Mouse (Mus musculus) midbrain, embryonic 12.5 days (tissue): ENCODE data around the gene Rnf150. TPM values are rescaled to one million over a fixed set of nuclear protein-coding genes. Genes with fewer than 3 reads are reported as not detected.

Experiments used
- ATAC-seq: fragments of 200-750 bp; cut with Nextera tagmentation; 2 replicates; pipeline ENCODE4 v1.8.0; 2017; ENCODE audit warnings: low read depth, moderate TSS enrichment, moderate library complexity; ENCODE audit not compliant: low FRiP score
- H3K27ac ChIP-seq: fragments of 300-500 bp; sonication (generic); replicated peaks from 2 replicates; pipeline ENCODE4 v1.5.1; 2016; ENCODE audit warnings: mild to moderate bottlenecking
- H3K27me3 ChIP-seq: fragments of 300-500 bp; sonication (generic); 2 replicates; pipeline ENCODE4 v1.6.1; 2016; ENCODE audit warnings: mild to moderate bottlenecking
- H3K36me3 ChIP-seq: fragments of 300-500 bp; sonication (generic); 2 replicates; pipeline ENCODE4 v1.6.1; 2016
- H3K4me1 ChIP-seq: fragments of 300-500 bp; sonication (generic); 2 replicates; pipeline ENCODE4 v1.6.1; 2016
- H3K4me2 ChIP-seq: fragments of 300-500 bp; sonication (generic); replicated peaks from 2 replicates; pipeline ENCODE4 v1.6.1; 2016; ENCODE audit warnings: mild to moderate bottlenecking, moderate library complexity
- H3K4me3 ChIP-seq: fragments of 300-500 bp; sonication (generic); 2 replicates; pipeline ENCODE4 v1.5.1; 2016; ENCODE audit warnings: mild to moderate bottlenecking
- H3K9ac ChIP-seq: fragments of 300-500 bp; sonication (generic); replicated peaks from 2 replicates; pipeline ENCODE4 v1.6.1; 2016; ENCODE audit warnings: mild to moderate bottlenecking, moderate library complexity
- H3K9me3 ChIP-seq: fragments of 300-500 bp; sonication (generic); 2 replicates; pipeline ENCODE4 v1.6.1; 2016; ENCODE audit warnings: mild to moderate bottlenecking
- WGBS: fragments of 180-500 bp; shearing (Covaris S2); methylation state at CpG from one replicate; pipeline ENCODE4 v1.1.7; 2016; 5-methylcytosine and 5-hydroxymethylcytosine counted together
- polyA plus RNA-seq: library from polyadenylated mRNA; unstranded; fragments of >200 nt; fragmentation: Nextera tagmentation; extraction: Ambion mirVana; gene quantifications from 2 replicates; pipeline ENCODE4 v1.2.1, GENCODE M21; 2016

Rnf150 gene
- polyA plus RNA-seq, 1 experiment from 2014 or later, result 2.1 TPM

DNA sequence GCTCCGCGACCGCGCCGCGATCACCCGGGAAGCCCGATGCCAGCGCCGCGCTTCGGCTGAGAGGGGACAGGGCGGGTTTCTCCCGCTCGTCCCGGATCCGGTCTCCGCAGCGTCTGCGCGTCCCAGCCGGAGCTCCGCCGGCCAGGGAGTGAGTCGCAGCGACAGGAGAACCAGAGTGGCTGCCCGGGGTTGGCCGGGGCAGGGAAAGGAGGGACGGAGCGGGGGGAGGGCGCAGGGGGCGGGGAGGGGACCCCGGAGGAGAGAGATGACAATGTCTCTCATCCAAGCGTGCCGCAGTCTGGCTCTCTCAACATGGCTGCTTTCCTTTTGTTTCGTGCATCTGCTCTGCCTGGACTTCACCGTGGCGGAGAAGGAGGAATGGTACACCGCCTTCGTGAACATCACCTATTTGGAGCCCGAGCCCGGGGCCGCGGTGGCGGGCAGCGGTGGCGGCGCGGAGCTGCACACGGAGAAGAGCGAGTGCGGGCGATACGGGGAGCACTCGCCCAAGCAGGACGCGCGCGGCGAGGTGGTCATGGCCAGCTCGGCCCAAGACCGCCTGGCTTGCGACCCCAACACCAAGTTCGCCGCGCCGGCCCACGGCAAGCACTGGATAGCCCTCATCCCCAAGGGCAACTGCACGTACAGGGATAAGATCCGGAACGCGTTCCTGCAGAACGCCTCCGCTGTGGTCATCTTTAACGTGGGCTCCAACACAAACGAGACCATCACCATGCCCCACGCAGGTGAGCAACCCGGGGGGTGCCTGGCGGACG, 777 bp downstream of the Rnf150 start:
- WGBS, result under 1% methylated on average over 79 of the region's 80 CpGs
- peak overlapping the region; percentile 82 for H3K4me2 ChIP-seq
- peaks cover 17% of the 10 kb centered on the region for H3K4me1 ChIP-seq
- H3K36me3 ChIP-seq, result no peaks in the 10 kb centered on the region
- H3K9me3 ChIP-seq, result no peaks in the 10 kb centered on the region
- peak overlapping the region; percentile 85 for H3K27ac ChIP-seq
- H3K4me3 ChIP-seq, result peak overlapping the region; percentile 78
- peak overlapping the region; percentile 84 for H3K9ac ChIP-seq
- H3K27me3 ChIP-seq, result no peaks in the 10 kb centered on the region
- ATAC-seq, result peak; percentile 83

DNA sequence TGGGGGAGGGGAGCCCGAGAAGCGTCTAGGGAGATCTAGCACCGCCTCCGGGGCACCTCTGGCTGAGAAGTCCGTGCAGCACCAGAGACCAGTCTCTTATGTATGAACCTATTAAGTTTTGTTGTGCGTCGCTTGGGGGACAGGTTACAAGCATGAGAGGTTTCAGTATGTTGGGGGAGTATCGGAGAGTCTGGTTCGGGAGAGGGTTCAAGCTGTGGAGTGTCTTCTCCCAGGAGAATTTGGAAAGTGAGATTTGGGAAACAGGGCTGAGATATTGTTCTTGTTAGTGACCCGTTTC, 1.3 kb downstream of the Rnf150 start:
- H3K9ac ChIP-seq, result peak overlapping the region; percentile 84
- no peaks in the 10 kb centered on the region for H3K36me3 ChIP-seq
- ATAC-seq, result peak; percentile 10
- H3K9me3 ChIP-seq, result no peaks in the 10 kb centered on the region
- peak overlapping the region; percentile 85; the same call in 1 of the 2 replicates for H3K27ac ChIP-seq
- H3K4me1 ChIP-seq, result peaks cover 17% of the 10 kb centered on the region
- H3K4me2 ChIP-seq, result peak overlapping the region; percentile 82
- 2% methylated on average over 10 of the region's 10 CpGs for WGBS
- H3K4me3 ChIP-seq, result peak overlapping the region; percentile 78
- H3K27me3 ChIP-seq, result no peaks in the 10 kb centered on the region

DNA sequence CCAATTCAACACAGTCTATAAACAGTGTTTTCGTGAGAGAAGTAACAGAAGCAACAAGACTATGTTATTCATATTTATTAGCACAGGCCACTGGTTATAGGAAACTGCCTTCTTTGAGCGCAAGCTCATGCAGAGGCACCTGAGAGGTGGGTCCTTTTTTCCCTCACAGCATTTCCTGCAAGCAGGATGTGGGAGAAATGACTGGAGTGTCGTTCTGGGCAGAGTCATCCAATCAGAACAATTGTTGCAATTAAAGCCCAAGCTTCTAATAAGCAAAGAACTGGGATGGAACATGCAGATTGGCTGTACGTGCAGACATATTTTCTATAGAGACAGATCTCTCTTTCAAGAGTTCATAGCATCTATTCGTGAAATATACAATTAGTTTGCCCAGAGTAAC, 2.1 kb downstream of the Rnf150 start:
- H3K4me1 ChIP-seq, result peaks cover 17% of the 10 kb centered on the region
- no peak for ATAC-seq
- no peaks in the 10 kb centered on the region for H3K9me3 ChIP-seq
- 62% methylated on average over 5 of the region's 5 CpGs for WGBS
- no peak overlapping the region for H3K27ac ChIP-seq
- H3K4me3 ChIP-seq, result peak overlapping the region; percentile 78
- H3K27me3 ChIP-seq, result no peaks in the 10 kb centered on the region
- peak overlapping the region; percentile 82 for H3K4me2 ChIP-seq
- peak overlapping the region; percentile 84; the same call in 1 of the 2 replicates for H3K9ac ChIP-seq
- H3K36me3 ChIP-seq, result no peaks in the 10 kb centered on the region

DNA sequence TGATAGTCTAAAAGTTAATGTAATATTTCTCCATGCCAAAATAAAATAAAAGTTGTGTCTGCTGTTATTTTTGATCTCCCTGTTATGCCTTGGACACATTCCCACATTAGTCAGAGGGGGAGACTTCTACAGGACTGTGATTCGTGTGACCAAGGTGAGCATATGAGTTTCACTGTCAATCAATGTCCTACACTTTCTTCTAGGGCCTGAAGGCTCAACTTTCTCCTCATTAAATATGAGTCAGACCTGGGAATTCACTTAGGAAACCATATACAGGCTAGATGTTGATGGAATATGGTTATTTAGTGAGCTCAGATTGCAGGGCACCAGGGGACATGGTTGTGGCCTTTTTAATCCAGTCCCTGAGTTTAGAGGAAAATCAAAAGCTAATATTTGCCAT, 3.1 kb downstream of the Rnf150 start:
- Histone ChIP-seq H3K4me2 (no peak overlapping the region), H3K4me3 (no peak overlapping the region), H3K4me1 (peaks cover 17% of the 10 kb centered on the region), H3K27me3 (no peaks in the 10 kb centered on the region), H3K27ac (no peak overlapping the region), H3K9ac (no peak overlapping the region), H3K36me3 (no peaks in the 10 kb centered on the region), H3K9me3 (no peaks in the 10 kb centered on the region)
- 71% methylated on average over 1 of the region's 1 CpGs for WGBS
- no peak for ATAC-seq

DNA sequence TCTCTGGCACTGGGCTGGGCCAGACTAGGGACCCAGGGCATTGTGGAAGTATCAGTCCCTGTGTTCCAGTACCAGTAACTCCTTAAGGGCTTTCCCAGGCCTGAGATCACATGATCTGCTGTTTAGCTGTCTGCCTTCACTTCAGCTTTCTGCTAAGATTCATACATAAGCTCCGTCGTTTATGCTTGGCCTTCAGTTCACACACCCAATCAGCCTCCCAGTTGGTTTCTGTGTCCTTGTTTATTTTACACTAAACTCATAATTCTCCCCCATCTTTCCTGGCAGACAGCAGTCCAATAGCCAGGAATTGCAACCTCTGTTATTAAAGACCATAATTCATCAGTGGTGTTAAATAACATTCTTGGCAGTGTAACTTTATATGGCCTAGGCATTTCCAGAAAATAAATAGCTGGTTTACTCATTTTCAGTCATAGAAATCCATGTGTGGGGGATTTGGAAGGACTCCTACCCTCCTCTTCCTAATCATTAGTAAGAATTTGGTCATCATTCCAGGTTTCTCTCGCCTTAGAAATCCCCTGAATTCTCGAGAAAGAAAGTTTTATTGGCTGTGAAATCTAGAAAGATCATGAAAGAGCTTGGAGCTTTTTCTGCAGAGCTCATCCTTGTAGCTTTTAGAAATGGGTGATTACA, 7.8 kb downstream of the Rnf150 start:
- no peak for ATAC-seq
- no peak overlapping the region for H3K4me3 ChIP-seq

DNA sequence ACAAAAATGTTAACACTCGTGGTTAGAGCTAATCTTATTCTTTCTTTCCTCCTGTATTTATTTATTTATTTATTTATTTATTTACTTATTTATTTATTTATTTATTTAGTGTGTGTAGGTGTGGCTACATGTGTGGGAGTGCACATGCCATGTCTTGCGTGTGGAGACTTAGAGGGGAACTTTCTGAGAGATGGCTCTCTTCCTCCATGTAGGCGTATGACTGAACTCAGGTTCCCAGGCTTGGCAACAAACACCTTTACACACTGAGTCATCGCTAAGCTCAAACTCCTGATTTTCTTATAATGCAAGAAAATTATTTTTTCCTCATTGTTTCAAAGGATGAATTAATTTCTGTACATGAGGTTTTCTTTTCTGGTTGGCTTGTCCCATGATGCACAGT, 8.8 kb downstream of the Rnf150 start:
- Histone ChIP-seq H3K4me2 (no peak overlapping the region), H3K9me3 (no peaks in the 10 kb centered on the region), H3K27me3 (no peaks in the 10 kb centered on the region), H3K36me3 (no peaks in the 10 kb centered on the region), H3K4me1 (no peaks in the 10 kb centered on the region), H3K27ac (no peak overlapping the region), H3K9ac (no peak overlapping the region), H3K4me3 (no peak overlapping the region)
- no peak for ATAC-seq
- 85% methylated on average over 4 of the region's 4 CpGs for WGBS

More for the DNA sequence above, 7.8 kb downstream of the Rnf150 start:
- no peaks in the 10 kb centered on the region for H3K27me3 ChIP-seq
- no peaks in the 10 kb centered on the region for H3K9me3 ChIP-seq
- H3K27ac ChIP-seq, result no peak overlapping the region
- H3K9ac ChIP-seq, result no peak overlapping the region
- 81% methylated on average over 4 of the region's 4 CpGs for WGBS
- H3K4me2 ChIP-seq, result no peak overlapping the region
- H3K4me1 ChIP-seq, result 0 out of 2 replicates have a peak, but pooled peaks cover under 1% of the 10 kb centered on the region
- no peaks in the 10 kb centered on the region for H3K36me3 ChIP-seq

DNA sequence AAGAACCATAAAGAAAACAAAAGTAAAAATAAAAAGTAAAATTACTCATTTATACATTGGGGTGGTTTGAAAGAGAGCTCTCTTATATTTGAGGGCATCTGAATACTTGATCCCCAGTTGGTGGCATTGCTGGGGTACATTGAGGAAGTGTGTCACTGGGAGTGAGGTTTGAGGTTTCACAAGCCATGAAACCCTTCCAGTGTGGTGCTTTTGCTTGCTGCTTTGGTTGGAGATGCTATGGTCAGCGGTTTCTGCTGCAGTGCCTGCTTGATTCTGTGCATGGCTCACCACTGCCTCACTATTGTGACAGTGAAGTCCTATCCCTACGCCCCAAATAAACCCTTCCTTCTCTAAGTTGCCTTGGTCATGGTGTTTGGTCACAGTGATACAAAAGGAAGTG, 10.9 kb downstream of the Rnf150 start:
- no peak overlapping the region for H3K9ac ChIP-seq
- no peak overlapping the region for H3K27ac ChIP-seq
- H3K27me3 ChIP-seq, result no peaks in the 10 kb centered on the region
- ATAC-seq, result no peak
- H3K9me3 ChIP-seq, result no peaks in the 10 kb centered on the region
- H3K36me3 ChIP-seq, result no peaks in the 10 kb centered on the region
- no peaks in the 10 kb centered on the region for H3K4me1 ChIP-seq
- H3K4me3 ChIP-seq, result no peak overlapping the region
- H3K4me2 ChIP-seq, result no peak overlapping the region
- WGBS, result 87% methylated on average over 2 of the region's 2 CpGs

DNA sequence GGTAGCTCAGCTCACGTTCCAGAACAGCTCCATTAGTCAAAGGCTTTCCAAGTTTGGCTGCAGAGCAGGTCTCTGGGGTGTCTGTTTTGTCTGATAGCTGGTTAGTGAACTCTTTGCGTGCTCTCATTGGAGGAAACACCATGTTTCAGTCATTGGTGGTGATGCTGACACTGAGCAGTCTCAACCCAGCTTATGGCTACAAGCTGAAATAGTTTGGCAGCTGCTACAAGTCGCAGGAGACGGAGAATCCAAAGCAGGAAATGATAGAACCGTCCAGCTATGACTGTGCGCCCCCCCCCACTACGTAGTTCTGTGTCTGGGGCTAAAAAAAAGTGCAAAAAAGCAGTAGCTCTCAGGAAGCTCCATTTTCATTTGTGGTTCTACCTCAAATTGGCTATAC, 12.0 kb downstream of the Rnf150 start:
- H3K27ac ChIP-seq, result no peak overlapping the region
- no peaks in the 10 kb centered on the region for H3K27me3 ChIP-seq
- H3K4me2 ChIP-seq, result no peak overlapping the region
- no peak for ATAC-seq
- H3K36me3 ChIP-seq, result no peaks in the 10 kb centered on the region
- no peaks in the 10 kb centered on the region for H3K4me1 ChIP-seq
- H3K4me3 ChIP-seq, result no peak overlapping the region
- WGBS, result 82% methylated on average over 7 of the region's 7 CpGs
- H3K9me3 ChIP-seq, result no peaks in the 10 kb centered on the region
- H3K9ac ChIP-seq, result no peak overlapping the region

DNA sequence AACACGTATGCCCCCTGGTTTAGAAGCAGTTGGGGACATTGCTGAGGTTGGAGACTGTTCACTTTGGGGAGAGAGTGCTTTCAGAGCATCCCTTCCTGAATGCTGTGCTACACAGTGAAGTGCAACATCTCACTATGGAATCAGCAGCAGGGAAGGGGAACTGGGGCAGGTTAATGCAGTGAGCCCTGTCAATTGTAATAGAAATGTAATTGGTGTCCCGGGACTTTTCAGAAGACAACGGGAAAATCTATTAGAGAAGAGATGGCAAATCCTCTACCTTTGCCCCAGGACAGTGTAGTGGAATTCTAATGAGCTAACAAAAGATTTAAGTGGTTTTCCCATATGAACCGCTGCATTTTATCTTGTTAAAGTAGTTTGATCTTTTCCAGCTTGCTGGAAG, 21.3 kb downstream of the Rnf150 start:
- H3K9ac ChIP-seq, result no peak overlapping the region
- no peaks in the 10 kb centered on the region for H3K36me3 ChIP-seq
- H3K27me3 ChIP-seq, result no peaks in the 10 kb centered on the region
- H3K9me3 ChIP-seq, result no peaks in the 10 kb centered on the region
- WGBS, result 58% methylated on average over 4 of the region's 4 CpGs
- ATAC-seq, result no peak
- no peak overlapping the region for H3K4me3 ChIP-seq
- H3K27ac ChIP-seq, result no peak overlapping the region
- H3K4me1 ChIP-seq, result no peaks in the 10 kb centered on the region
- no peak overlapping the region for H3K4me2 ChIP-seq

DNA sequence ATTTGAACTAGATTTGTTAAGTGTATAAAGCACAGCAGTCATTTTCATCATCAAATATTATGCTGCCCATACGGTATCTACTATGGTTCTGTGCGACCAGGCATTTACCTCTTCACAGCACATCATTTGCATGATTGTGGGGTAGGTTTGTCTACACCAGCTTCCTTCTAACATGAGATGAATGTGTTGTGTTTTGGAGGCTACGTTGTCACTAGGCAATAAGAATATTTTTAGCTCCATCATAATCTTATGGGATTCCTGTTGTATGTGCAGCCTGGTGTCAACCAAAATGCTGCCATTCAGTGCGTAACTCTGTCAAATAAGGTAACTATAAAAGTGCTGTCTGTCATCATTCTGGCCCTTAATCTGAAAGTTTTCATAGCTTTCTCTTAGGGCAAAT, 24.1 kb downstream of the Rnf150 start:
- H3K27ac ChIP-seq, result no peak overlapping the region
- H3K9ac ChIP-seq, result no peak overlapping the region
- no peak for ATAC-seq
- no peak overlapping the region for H3K4me3 ChIP-seq
- no peaks in the 10 kb centered on the region for H3K36me3 ChIP-seq
- WGBS, result 92% methylated on average over 4 of the region's 4 CpGs
- no peaks in the 10 kb centered on the region for H3K27me3 ChIP-seq
- no peaks in the 10 kb centered on the region for H3K4me1 ChIP-seq
- no peak overlapping the region for H3K4me2 ChIP-seq
- H3K9me3 ChIP-seq, result no peaks in the 10 kb centered on the region

DNA sequence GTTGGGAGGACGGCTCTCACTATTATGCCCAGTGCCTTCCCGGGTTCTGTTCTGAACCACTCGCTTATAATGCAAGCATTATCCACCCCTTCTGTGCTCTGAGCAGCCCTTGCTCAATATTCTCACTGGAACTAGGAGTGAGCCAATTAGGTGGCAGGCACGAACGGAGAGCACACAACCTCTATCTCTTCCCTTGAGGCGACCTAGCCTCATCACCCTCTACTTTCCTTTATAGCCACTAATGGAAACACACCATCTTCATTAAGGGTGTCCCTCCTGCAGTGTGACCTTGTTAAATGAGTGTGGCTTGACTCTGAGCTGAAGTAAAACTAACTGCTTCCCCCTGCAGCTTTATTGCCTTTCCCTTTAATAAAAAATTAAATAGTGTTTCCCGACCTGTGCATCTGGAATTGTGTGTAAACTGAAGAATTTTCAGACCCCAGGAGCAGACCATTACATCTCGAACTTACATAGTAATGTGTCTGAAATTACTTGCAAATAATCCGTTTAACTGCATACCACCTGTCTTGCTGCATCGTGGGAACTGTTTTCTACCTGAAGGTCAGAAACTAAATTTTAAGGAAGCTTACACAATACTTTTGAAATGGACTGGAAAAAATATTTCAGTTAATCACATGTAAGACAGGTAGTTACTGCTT, 26.0 kb downstream of the Rnf150 start:
- no peak overlapping the region for H3K4me2 ChIP-seq
- no peaks in the 10 kb centered on the region for H3K36me3 ChIP-seq
- H3K27ac ChIP-seq, result no peak overlapping the region
- ATAC-seq, result no peak
- no peak overlapping the region for H3K9ac ChIP-seq
- WGBS, result 80% methylated on average over 10 of the region's 10 CpGs
- H3K27me3 ChIP-seq, result no peaks in the 10 kb centered on the region
- no peaks in the 10 kb centered on the region for H3K9me3 ChIP-seq
- H3K4me1 ChIP-seq, result no peaks in the 10 kb centered on the region
- no peak overlapping the region for H3K4me3 ChIP-seq

DNA sequence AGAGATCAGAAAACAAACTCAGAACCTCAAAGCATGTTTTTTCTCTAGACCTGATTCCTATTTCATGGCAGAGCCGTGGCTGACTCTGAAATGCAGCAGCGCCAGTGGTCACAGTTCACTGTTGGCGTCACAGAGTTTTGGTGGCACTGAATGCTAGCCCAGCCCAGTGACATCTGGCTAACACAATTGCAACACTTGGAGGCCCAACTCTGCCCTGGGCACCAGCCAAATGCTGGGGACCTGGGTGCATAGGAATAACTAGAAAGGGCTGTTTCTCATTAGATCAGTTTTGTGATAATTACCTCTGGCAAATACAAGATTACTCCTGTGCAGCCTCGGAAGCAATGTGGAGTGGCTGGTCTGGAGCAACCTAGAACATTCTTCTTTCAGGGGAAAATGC, 31.9 kb downstream of the Rnf150 start:
- ATAC-seq, result no peak
- Histone ChIP-seq H3K36me3 (no peaks in the 10 kb centered on the region), H3K4me3 (no peak overlapping the region), H3K9ac (no peak overlapping the region), H3K27ac (no peak overlapping the region), H3K9me3 (no peaks in the 10 kb centered on the region), H3K4me2 (no peak overlapping the region), H3K27me3 (no peaks in the 10 kb centered on the region), H3K4me1 (no peaks in the 10 kb centered on the region)
- WGBS, result 85% methylated on average over 4 of the region's 4 CpGs
